Mouse (Mus musculus): ENCODE measurements around the gene Gm11634.

GRCm38 (mm10) chr11:101581081-101581764 lies 17.8 kb downstream of the Gm11634 start:
- no peak for TF ChIP-seq POLR2A (IDR thresholded peaks at IDR 0.05; ENCODE audit: insufficient read length, low read depth)
- no peak for TF ChIP-seq MAX (IDR thresholded peaks at IDR 0.05; ENCODE audit: low read depth)
- no peak for TF ChIP-seq CEBPB (IDR thresholded peaks at IDR 0.05; ENCODE audit: insufficient read depth, poor library complexity, severe bottlenecking)
- no peak for TF ChIP-seq POLR2AphosphoS2 (IDR thresholded peaks at IDR 0.05; ENCODE audit: insufficient read length, low read depth)
- no peak for TF ChIP-seq TCF3 (IDR thresholded peaks at IDR 0.05; ENCODE audit: insufficient read length, low read depth)
- TF ChIP-seq USF1 (IDR thresholded peaks at IDR 0.05; ENCODE audit: low read depth), result no peak
- no peak for TF ChIP-seq E2F4 (IDR thresholded peaks at IDR 0.05; ENCODE audit: insufficient read depth)
- TF ChIP-seq MYOG (IDR thresholded peaks at IDR 0.05; ENCODE audit: control insufficient read depth in 1 of 3, insufficient read depth in 1 of 3, insufficient read length in 2 of 3, low read depth in 2 of 3), result no peak
- no peak for TF ChIP-seq SRF (IDR thresholded peaks at IDR 0.05; ENCODE audit: control insufficient read depth, insufficient read length, low read depth)

Measured in myocyte (in vitro differentiated cells).